Mouse (Mus musculus): Measurements from ENCODE around the gene Map4k2. TPM values are rescaled to one million over a fixed set of nuclear protein-coding genes. Genes with fewer than 3 reads are reported as not detected.

Gene Map4k2
- polyA plus RNA-seq, 1 experiment from 2014 or later, result 10.1 TPM

DNA sequence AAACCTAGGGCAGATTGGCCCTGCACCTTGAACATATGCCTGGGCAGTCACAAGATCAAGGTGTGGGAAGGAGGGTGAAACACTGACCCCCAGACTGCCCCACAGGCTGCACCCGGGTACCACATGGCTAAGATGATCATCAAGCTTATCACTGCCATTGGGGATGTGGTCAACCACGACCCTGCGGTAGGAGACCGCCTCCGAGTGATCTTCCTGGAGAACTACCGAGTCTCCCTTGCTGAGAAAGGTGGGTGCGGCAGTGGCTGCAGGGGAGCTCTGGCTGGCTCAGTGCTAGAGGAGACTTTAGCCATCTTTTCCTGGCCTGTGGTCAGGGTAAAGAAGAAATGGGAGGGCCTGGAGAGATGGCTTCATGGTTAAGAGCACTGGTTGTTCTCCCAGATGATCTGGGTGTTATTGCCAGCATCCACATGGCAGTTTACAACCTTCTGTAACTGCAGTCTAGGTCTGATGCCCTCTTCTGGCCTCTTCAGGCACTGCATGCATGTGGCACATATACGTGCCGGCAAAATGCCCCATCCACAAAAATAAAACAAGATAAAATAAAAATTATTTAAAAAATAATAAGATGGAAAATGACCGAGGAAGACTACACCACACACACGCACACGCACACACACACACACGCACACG is 51.9 kb downstream of the Map4k2 start:
- 83% methylated on average over 14 of the region's 14 CpGs for WGBS (ENCODE audit: insufficient replicate concordance)
- peaks cover 11% of the 10 kb centered on the region for H3K36me3 ChIP-seq (ENCODE audit: control insufficient read depth, insufficient read depth, low read length)
- no peak for ATAC-seq (replicated peaks; ENCODE audit: insufficient number of reproducible peaks, low FRiP score, low TSS enrichment)
- no peak overlapping the region for H3K27ac ChIP-seq (ENCODE audit: low read depth, low read length)
- no peak overlapping the region for H3K4me3 ChIP-seq (ENCODE audit: low read depth, low read length)
- H3K9me3 ChIP-seq (replicated peaks; ENCODE audit: control insufficient read depth, low read length), result no peaks in the 10 kb centered on the region
- H3K4me1 ChIP-seq (ENCODE audit: control insufficient read depth, insufficient read depth, low read length), result peaks cover 6% of the 10 kb centered on the region
- no peak overlapping the region for H3K9ac ChIP-seq (ENCODE audit: low read depth, low read length)
- no peak overlapping the region for H3K4me2 ChIP-seq
- no peaks in the 10 kb centered on the region for H3K27me3 ChIP-seq (ENCODE audit: control insufficient read depth, insufficient read depth, low read length)

DNA sequence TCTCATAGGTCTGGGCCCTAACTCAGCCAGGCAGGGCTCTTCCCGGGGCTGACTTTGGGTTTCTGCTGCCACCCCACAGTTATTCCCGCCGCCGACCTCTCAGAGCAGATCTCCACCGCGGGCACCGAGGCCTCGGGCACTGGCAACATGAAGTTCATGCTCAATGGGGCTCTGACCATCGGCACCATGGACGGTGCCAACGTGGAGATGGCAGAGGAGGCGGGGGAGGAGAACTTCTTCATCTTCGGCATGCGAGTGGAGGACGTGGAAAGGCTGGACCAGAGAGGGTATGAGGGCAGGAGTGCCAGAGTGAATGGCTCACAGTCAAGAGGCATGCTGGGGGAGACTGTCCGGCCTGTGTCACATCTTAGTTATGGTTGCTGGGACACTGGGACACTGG is 52.7 kb downstream of the Map4k2 start:
- Histone ChIP-seq H3K9me3 (replicated peaks; ENCODE audit: control insufficient read depth, low read length) (no peaks in the 10 kb centered on the region), H3K27ac (ENCODE audit: low read depth, low read length) (no peak overlapping the region), H3K9ac (ENCODE audit: low read depth, low read length) (no peak overlapping the region), H3K4me2 (no peak overlapping the region), H3K4me3 (ENCODE audit: low read depth, low read length) (no peak overlapping the region), H3K4me1 (ENCODE audit: control insufficient read depth, insufficient read depth, low read length) (peaks cover 9% of the 10 kb centered on the region), H3K36me3 (ENCODE audit: control insufficient read depth, insufficient read depth, low read length) (peaks cover 11% of the 10 kb centered on the region), H3K27me3 (ENCODE audit: control insufficient read depth, insufficient read depth, low read length) (no peaks in the 10 kb centered on the region)
- no peak for ATAC-seq (replicated peaks; ENCODE audit: insufficient number of reproducible peaks, low FRiP score, low TSS enrichment)
- WGBS (ENCODE audit: insufficient replicate concordance), result 83% methylated on average over 16 of the region's 16 CpGs

DNA sequence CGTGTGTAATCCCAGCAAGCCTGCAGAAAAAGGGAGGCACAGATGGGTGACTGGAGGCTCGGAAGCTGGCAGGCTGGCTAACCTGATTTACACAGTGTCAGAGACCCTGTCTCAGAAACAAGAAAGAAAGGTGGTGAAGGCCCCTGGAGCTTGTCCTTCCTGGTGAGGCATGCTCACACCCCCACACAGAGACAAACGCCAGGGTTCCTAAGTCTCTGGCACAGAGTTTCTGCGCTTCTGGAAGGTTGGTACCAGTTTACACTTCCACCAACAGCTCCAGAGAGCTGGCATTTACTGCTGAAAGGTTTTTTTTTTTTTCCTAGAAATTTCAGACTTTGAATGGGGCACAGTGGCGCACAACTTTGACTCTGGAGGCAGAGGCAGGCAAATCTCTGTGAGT is 55.3 kb downstream of the Map4k2 start:
- no peak for ATAC-seq (replicated peaks; ENCODE audit: insufficient number of reproducible peaks, low FRiP score, low TSS enrichment)
- H3K9ac ChIP-seq (ENCODE audit: low read depth, low read length), result no peak overlapping the region
- H3K36me3 ChIP-seq (ENCODE audit: control insufficient read depth, insufficient read depth, low read length), result peaks cover 3% of the 10 kb centered on the region
- H3K4me3 ChIP-seq (ENCODE audit: low read depth, low read length), result no peak overlapping the region
- peaks cover 11% of the 10 kb centered on the region for H3K27me3 ChIP-seq (ENCODE audit: control insufficient read depth, insufficient read depth, low read length)
- no peak overlapping the region for H3K4me2 ChIP-seq
- 87% methylated on average over 5 of the region's 5 CpGs for WGBS (ENCODE audit: insufficient replicate concordance)
- H3K9me3 ChIP-seq (replicated peaks; ENCODE audit: control insufficient read depth, low read length), result no peaks in the 10 kb centered on the region
- no peak overlapping the region for H3K27ac ChIP-seq (ENCODE audit: low read depth, low read length)
- peaks cover 17% of the 10 kb centered on the region for H3K4me1 ChIP-seq (ENCODE audit: control insufficient read depth, insufficient read depth, low read length)

DNA sequence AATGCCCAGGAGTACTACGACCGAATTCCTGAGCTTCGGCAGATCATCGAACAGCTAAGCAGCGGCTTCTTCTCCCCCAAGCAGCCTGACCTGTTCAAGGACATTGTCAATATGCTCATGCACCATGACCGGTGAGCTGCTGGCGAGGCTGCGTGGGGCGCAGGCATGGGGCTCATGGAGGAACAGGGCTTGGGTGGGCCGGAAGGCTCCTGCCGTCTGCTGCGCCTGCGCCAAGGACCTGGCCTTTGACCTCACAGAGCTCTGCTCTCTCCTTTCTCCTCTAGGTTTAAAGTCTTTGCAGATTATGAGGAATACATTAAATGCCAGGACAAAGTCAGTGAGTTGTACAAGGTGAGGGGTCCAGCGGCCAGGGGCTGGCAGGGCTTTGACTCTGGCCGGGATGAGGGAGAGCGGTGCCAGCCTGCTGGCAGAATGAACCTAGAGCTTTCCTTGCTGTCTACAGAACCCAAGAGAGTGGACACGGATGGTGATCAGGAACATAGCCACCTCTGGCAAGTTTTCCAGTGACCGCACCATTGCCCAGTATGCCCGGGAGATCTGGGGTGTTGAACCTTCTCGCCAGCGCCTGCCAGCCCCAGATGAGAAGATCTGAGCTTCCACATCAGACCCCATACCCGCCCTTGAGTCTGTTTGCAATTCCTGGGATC is 56.8 kb downstream of the Map4k2 start:
- no peak overlapping the region for H3K4me3 ChIP-seq (ENCODE audit: low read depth, low read length)
- H3K9me3 ChIP-seq (replicated peaks; ENCODE audit: control insufficient read depth, low read length), result no peaks in the 10 kb centered on the region
- ATAC-seq (replicated peaks; ENCODE audit: insufficient number of reproducible peaks, low FRiP score, low TSS enrichment), result no peak
- H3K4me1 ChIP-seq (ENCODE audit: control insufficient read depth, insufficient read depth, low read length), result peaks cover 27% of the 10 kb centered on the region
- WGBS (ENCODE audit: insufficient replicate concordance), result 81% methylated on average over 22 of the region's 22 CpGs
- peaks cover 3% of the 10 kb centered on the region for H3K36me3 ChIP-seq (ENCODE audit: control insufficient read depth, insufficient read depth, low read length)
- H3K4me2 ChIP-seq, result no peak overlapping the region; the same call in 1 of the 2 replicates
- no peak overlapping the region for H3K27ac ChIP-seq (ENCODE audit: low read depth, low read length)
- H3K9ac ChIP-seq (ENCODE audit: low read depth, low read length), result no peak overlapping the region
- peaks cover 14% of the 10 kb centered on the region for H3K27me3 ChIP-seq (ENCODE audit: control insufficient read depth, insufficient read depth, low read length)

DNA sequence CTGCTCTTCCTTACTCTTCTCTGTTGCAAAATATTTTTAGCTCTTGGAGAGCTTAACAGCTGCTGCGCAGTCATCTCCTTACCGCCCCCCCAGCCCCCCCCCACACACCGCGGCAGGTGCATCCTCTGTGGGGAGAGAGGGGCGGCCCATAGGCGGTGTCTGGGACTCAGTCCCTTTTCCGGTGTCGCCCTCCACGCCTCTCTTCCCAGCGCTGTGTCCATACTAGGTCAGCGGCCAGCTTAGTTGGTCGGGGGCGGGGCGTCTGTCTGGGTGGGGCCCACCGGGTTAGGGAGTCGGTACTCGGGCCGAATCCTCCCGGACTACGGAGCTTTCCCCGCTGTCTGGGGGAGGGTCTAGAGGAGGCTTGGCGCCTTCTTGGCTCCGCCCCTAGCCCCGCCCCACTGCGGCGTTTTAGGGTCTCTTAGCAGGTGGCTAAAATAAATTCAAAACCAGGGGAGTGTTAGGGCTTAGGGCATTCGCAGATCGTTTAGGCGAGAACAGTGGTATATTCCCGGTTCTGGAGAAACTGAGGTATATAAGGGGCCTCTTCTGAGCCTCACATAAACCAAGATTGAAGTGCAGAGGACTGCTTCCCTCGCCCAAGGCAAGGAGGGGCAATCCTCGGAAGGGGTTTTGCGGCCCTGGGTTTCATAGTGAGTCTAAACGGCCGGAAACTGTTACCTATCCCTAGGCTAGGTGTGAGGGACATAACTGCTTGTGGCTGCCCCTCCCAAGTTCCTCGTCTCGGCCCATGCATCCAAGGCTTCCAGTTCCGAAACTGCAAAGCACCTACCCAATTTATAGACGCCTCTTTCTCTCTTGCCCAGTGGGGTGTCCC is 57.7 kb downstream of the Map4k2 start:
- Histone ChIP-seq H3K36me3 (ENCODE audit: control insufficient read depth, insufficient read depth, low read length) (no peaks in the 10 kb centered on the region), H3K4me1 (ENCODE audit: control insufficient read depth, insufficient read depth, low read length) (peaks cover 27% of the 10 kb centered on the region), H3K27ac (ENCODE audit: low read depth, low read length) (peak overlapping the region; percentile 10; the same call in 1 of the 2 replicates), H3K9ac (ENCODE audit: low read depth, low read length) (peak overlapping the region; percentile 68), H3K9me3 (replicated peaks; ENCODE audit: control insufficient read depth, low read length) (no peaks in the 10 kb centered on the region), H3K4me2 (peak overlapping the region; percentile 97), H3K27me3 (ENCODE audit: control insufficient read depth, insufficient read depth, low read length) (peaks cover 14% of the 10 kb centered on the region), H3K4me3 (ENCODE audit: low read depth, low read length) (peak overlapping the region; percentile 65)
- WGBS (ENCODE audit: insufficient replicate concordance), result under 1% methylated on average over 39 of the region's 39 CpGs
- peak; percentile 43 for ATAC-seq (replicated peaks; ENCODE audit: insufficient number of reproducible peaks, low FRiP score, low TSS enrichment)

DNA sequence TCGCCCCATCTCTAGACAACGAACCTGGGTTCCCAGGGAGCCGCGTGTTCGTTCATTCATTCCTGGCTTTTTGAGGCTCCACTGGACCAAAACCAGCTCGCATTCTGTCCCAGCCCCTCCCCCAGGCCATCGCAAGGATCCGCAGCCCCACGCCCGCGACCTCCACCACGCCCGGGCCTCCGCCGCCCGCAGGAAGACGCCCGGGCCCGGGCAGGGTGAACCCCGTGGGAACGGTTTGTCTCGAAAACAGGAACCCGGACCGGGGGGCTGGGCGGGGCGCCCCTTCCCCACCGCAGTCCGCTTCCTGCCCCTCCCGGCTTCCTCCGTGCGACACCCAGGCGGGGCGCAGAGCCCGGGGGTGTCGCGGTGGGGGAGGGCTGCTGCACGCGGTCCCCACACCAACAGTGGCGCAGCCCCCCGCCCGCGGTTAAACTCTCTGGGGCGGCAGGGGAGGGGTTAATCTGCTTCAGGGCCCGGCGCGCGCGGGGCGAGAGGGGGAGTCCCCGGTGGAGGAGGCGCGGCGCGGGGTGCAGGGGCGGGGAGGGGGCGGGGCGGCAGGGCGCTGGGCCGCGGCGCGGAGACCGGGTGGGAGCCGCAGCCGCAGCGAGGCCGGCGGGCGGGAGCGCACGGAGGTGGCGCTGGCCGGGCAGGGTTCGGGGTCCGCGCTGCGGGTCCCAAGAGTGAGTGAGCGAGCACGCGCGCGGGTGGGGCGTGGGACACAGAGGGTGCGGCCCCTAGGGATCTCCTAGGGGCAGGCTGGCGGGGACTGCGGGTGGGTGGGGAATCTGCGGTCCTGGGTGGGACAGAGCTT is 58.6 kb downstream of the Map4k2 start, which contains the start of gene Rasgrp2:
TSS of gene Rasgrp2 (plus strand) at position 56 of the 811 bp plus-strand sequence.
- ATAC-seq (replicated peaks; ENCODE audit: insufficient number of reproducible peaks, low FRiP score, low TSS enrichment), result no peak
- peak within 1 kb of the TSS; percentile 10; the same call in 1 of the 2 replicates for H3K27ac ChIP-seq (ENCODE audit: low read depth, low read length)
- peaks cover 27% of the 10 kb centered on the region for H3K4me1 ChIP-seq (ENCODE audit: control insufficient read depth, insufficient read depth, low read length)

DNA sequence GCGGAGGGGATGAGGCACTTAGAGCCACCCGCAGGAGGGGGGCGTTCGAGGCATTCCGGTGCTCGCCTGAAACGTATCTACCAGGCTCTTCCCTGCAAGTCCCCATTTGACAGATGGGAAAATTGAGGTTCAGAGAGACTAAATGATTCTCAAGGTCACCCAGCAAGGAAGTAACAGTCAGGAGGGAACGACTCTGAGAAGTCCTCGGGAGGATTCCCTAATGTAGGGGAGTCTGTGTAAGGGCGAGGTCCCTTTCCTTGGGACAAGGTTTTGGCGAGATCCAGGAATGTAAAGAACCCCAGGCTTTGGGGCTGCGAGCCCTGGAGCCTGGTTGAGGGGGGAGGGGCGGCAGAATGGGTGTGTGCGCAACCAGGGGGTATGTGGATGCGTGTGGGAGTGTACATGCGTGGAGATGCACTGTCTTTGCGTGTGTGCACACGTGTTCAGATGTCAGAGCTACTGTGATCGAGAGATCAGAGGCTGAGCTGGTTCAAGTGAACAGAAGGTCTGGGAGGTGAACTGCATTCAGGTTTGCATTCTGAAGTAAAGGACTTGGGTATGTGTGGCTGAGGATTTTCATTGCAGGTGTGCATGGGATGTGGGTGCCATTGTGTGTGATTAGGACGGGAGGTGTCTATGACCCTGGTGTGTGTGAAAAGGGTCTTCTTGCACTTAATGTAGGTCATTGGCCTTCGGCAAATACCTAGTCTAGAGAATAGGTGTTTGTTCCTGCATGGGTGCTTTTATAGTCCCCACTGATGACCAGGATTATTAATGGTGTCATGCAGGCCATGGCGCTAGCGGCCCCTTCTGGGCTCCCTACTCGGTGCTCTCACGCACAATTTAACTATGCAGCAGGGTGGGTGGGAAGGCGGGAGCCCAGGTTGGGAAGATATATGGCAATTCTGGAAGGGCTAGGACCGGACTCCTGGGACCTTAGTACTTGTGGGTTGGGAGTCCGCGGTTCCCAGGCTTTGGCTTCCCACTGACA is 59.5 kb downstream of the Map4k2 start:
- WGBS (ENCODE audit: insufficient replicate concordance), result 3% methylated on average over 29 of the region's 29 CpGs
- Histone ChIP-seq H3K4me2 (peak overlapping the region; percentile 97), H3K9ac (ENCODE audit: low read depth, low read length) (peak overlapping the region; percentile 68; the same call in 1 of the 2 replicates), H3K4me1 (ENCODE audit: control insufficient read depth, insufficient read depth, low read length) (peaks cover 27% of the 10 kb centered on the region), H3K27ac (ENCODE audit: low read depth, low read length) (no peak overlapping the region), H3K27me3 (ENCODE audit: control insufficient read depth, insufficient read depth, low read length) (peaks cover 14% of the 10 kb centered on the region), H3K36me3 (ENCODE audit: control insufficient read depth, insufficient read depth, low read length) (no peaks in the 10 kb centered on the region), H3K4me3 (ENCODE audit: low read depth, low read length) (peak overlapping the region; percentile 65), H3K9me3 (replicated peaks; ENCODE audit: control insufficient read depth, low read length) (no peaks in the 10 kb centered on the region)
- no peak for ATAC-seq (replicated peaks; ENCODE audit: insufficient number of reproducible peaks, low FRiP score, low TSS enrichment)

More for the DNA sequence above, 58.6 kb downstream of the Map4k2 start, which contains the start of gene Rasgrp2:
- H3K9me3 ChIP-seq (replicated peaks; ENCODE audit: control insufficient read depth, low read length), result no peaks in the 10 kb centered on the region
- H3K4me2 ChIP-seq, result peak within 1 kb of the TSS; percentile 97
- peaks cover 14% of the 10 kb centered on the region for H3K27me3 ChIP-seq (ENCODE audit: control insufficient read depth, insufficient read depth, low read length)
- peak within 1 kb of the TSS; percentile 65 for H3K4me3 ChIP-seq (ENCODE audit: low read depth, low read length)
- H3K36me3 ChIP-seq (ENCODE audit: control insufficient read depth, insufficient read depth, low read length), result no peaks in the 10 kb centered on the region
- H3K9ac ChIP-seq (ENCODE audit: low read depth, low read length), result peak within 1 kb of the TSS; percentile 68
- under 1% methylated on average over 84 of the region's 87 CpGs for WGBS (ENCODE audit: insufficient replicate concordance)
